Mouse (Mus musculus): Measurements from ENCODE around the gene 2310011J03Rik.
A peak's percentile ranks its signal among the peaks of the same experiment; 100 is the strongest.

- TF ChIP-seq EP300 (IDR thresholded peaks at IDR 0.05; ENCODE audit: low read depth): no peak
- TF ChIP-seq CTCF (IDR thresholded peaks at IDR 0.05; ENCODE audit: low read depth): peak; percentile 97
Observed at GRCm38 (mm10) chr10:80348244-80348781, 28.0 kb upstream of the 2310011J03Rik start, which contains the start of gene Adamtsl5.
